Mouse (Mus musculus) hindbrain, embryonic 14.5 days (tissue): ENCODE measurements around the gene Vrk3. TPM values are rescaled to one million over a fixed set of nuclear protein-coding genes. Genes with fewer than 3 reads are reported as not detected.

ENCODE experiments used
- ATAC-seq: fragments of 200-750 bp; cut with Nextera tagmentation; 2 replicates; pipeline ENCODE4 v1.8.0; 2017; ENCODE audit warnings: moderate number of reproducible peaks, mild to moderate bottlenecking, moderate TSS enrichment, moderate library complexity; ENCODE audit not compliant: low FRiP score
- DNase-seq: peaks from one replicate; pipeline ENCODE4 v3.0.0-alpha.2; 2015; ENCODE audit warnings: low spot score
- H3K27ac ChIP-seq: fragments of 300-500 bp; sonication (generic); 2 replicates; pipeline ENCODE4 v1.5.1; 2014; ENCODE audit warnings: mild to moderate bottlenecking, moderate library complexity
- H3K27me3 ChIP-seq: fragments of 300-500 bp; sonication (generic); 2 replicates; pipeline ENCODE4 v1.6.1; 2014; ENCODE audit warnings: mild to moderate bottlenecking, low read length, mixed read lengths; ENCODE audit not compliant: control insufficient read depth, insufficient read depth
- H3K36me3 ChIP-seq: fragments of 300-500 bp; sonication (generic); replicated peaks from 2 replicates; pipeline ENCODE4 v1.6.1; 2014; ENCODE audit not compliant: control insufficient read depth, insufficient read depth
- H3K4me1 ChIP-seq: fragments of 300-500 bp; sonication (generic); replicated peaks from 2 replicates; pipeline ENCODE4 v1.6.1; 2014; ENCODE audit warnings: antibody characterized with exemption, low read length, mixed read lengths; ENCODE audit not compliant: control insufficient read depth, insufficient read depth
- H3K4me2 ChIP-seq: fragments of 300-500 bp; sonication (generic); replicated peaks from 2 replicates; pipeline ENCODE4 v1.6.1; 2014; ENCODE audit warnings: mild to moderate bottlenecking, moderate library complexity
- H3K4me3 ChIP-seq: fragments of 300-500 bp; sonication (generic); replicated peaks from 2 replicates; pipeline ENCODE4 v1.5.1; 2014; ENCODE audit warnings: mild to moderate bottlenecking, low read length
- H3K9ac ChIP-seq: fragments of 300-500 bp; sonication (generic); 2 replicates; pipeline ENCODE4 v1.6.1; 2014
- H3K9me3 ChIP-seq: fragments of 300-500 bp; sonication (generic); 2 replicates; pipeline ENCODE4 v1.6.1; 2016; ENCODE audit warnings: low read length; ENCODE audit not compliant: control insufficient read depth
- WGBS: fragments of 180-500 bp; shearing (Covaris S2); extraction: QIAGEN DNeasy Blood & Tissue Kit; methylation state at CpG from one replicate; pipeline ENCODE4 v1.1.7; 2014; 5-methylcytosine and 5-hydroxymethylcytosine counted together
- polyA plus RNA-seq: library from polyadenylated mRNA; unstranded; fragments of >200 nt; fragmentation: Nextera tagmentation; extraction: Ambion mirVana; gene quantifications from 2 replicates; pipeline ENCODE4 v1.2.1, GENCODE M21; 2014

Gene Vrk3
- polyA plus RNA-seq, 1 experiment from 2014 or later: 24.5 TPM

DNA sequence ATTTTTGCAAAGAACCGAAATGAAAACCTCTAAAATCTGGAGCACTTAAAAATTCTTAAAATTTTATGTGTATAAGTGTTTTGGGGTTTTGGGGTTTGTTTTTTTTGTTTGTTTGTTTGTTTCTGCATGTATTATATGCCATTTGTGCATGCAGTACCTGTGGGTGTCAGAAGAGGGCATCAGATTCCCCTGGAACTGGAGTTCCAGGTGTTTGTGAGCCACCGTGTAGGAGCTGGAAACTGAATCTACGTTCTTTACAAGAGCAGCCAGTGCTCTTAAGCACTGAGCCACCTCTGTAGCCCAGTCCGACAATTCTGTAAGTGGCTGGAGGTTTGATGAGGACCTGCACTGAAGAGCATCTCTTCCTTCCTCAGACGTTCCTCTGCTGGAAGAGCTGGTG is 38.3 kb upstream of the Vrk3 start:
- Histone ChIP-seq H3K27ac (no peak overlapping the region), H3K9ac (no peak overlapping the region), H3K4me3 (no peak overlapping the region), H3K4me2 (no peak overlapping the region), H3K27me3 (no peaks in the 10 kb centered on the region), H3K36me3 (no peaks in the 10 kb centered on the region), H3K4me1 (no peaks in the 10 kb centered on the region), H3K9me3 (no peaks in the 10 kb centered on the region)
- ATAC-seq (no peak), DNase-seq (no peak)
- 82% methylated on average over 5 of the region's 5 CpGs for WGBS

DNA sequence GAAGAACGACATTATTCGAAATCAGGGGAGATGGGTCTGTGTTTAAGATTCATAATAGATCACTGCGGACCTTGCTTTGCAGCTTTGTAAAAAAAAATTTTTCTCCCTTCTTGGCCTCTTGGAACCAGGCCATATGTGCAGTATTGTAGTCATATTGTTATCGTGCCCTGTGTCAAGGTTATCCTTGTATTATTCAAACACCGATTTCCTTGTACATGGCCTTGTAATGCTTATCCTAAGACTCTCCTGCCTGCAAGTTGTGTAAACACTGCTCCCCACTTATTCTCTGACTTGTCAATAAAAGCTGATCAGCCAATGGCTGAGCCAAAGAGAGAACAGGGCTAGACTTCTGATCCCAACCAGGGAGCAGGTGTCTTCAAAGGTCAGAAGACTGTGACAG is 26.2 kb upstream of the Vrk3 start:
- no peaks in the 10 kb centered on the region for H3K4me1 ChIP-seq
- 85% methylated on average over 5 of the region's 5 CpGs for WGBS
- DNase-seq: no peak
- H3K9ac ChIP-seq: no peak overlapping the region
- no peak overlapping the region for H3K27ac ChIP-seq
- H3K27me3 ChIP-seq: no peaks in the 10 kb centered on the region
- no peak for ATAC-seq
- H3K4me2 ChIP-seq: no peak overlapping the region
- H3K36me3 ChIP-seq: no peaks in the 10 kb centered on the region
- no peaks in the 10 kb centered on the region for H3K9me3 ChIP-seq
- H3K4me3 ChIP-seq: no peak overlapping the region

DNA sequence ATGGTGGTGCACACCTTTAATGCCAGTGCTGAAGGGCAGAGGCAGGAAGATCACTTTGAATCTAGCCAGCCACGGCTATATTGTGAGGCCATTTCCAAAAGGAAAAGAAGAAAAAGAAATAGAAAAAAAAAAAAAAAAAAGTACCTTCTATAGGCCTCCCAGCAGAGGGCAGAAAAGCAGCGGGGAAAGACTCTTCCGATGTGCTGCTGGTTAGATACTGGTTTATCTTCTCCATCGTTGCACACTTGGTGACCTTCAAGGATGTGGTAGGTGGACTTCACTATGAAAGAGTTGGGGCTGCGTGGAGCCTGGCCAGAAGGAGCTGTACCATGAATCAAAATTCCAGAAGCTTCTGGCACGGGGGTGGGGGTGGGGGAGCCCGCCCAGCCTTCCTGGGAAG is 23.9 kb upstream of the Vrk3 start:
- no peaks in the 10 kb centered on the region for H3K36me3 ChIP-seq
- H3K4me1 ChIP-seq: no peaks in the 10 kb centered on the region
- DNase-seq (peak; percentile 56), ATAC-seq (no peak)
- 16% methylated on average over 6 of the region's 7 CpGs for WGBS
- no peak overlapping the region for H3K27ac ChIP-seq
- H3K4me3 ChIP-seq: no peak overlapping the region
- H3K9me3 ChIP-seq: no peaks in the 10 kb centered on the region
- no peaks in the 10 kb centered on the region for H3K27me3 ChIP-seq
- no peak overlapping the region for H3K4me2 ChIP-seq
- no peak overlapping the region for H3K9ac ChIP-seq

- no peaks in the 10 kb centered on the region for H3K4me1 ChIP-seq
- no peaks in the 10 kb centered on the region for H3K27me3 ChIP-seq
- H3K9me3 ChIP-seq: no peaks in the 10 kb centered on the region
- DNase-seq (no peak), ATAC-seq (no peak)
- no peak overlapping the region for H3K27ac ChIP-seq
- H3K4me2 ChIP-seq: no peak overlapping the region
- no peak overlapping the region for H3K9ac ChIP-seq
- H3K36me3 ChIP-seq: no peaks in the 10 kb centered on the region
- 80% methylated on average over 6 of the region's 6 CpGs for WGBS
- no peak overlapping the region for H3K4me3 ChIP-seq
Measured at GRCm38 (mm10) chr7:44726343-44726742, 21.9 kb upstream of the Vrk3 start.

DNA sequence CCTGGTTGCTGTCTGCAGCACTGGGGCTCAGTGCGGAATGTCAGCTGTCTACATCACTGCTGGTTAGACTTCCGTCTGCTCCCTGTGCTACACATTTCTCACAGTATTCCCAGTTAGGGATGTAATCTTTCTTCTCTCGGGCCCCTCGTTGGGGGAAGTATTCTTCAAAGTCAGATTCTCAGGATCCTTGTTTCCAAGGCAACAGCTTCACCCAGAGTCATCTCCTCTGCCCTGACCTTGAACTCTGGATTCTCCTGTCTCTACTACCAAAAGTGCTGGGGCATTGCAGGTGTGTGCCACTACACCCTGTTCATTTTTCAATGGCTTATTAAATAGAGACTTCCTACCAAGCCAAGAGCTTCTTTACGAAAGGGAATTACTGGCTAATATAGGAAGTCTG is 21.1 kb upstream of the Vrk3 start:
- Histone ChIP-seq H3K4me1 (no peaks in the 10 kb centered on the region), H3K4me3 (no peak overlapping the region), H3K27ac (no peak overlapping the region), H3K9ac (no peak overlapping the region), H3K9me3 (no peaks in the 10 kb centered on the region), H3K27me3 (no peaks in the 10 kb centered on the region), H3K4me2 (no peak overlapping the region), H3K36me3 (no peaks in the 10 kb centered on the region)
- DNase-seq (no peak), ATAC-seq (no peak)
- WGBS: 66% methylated on average over 5 of the region's 5 CpGs

DNA sequence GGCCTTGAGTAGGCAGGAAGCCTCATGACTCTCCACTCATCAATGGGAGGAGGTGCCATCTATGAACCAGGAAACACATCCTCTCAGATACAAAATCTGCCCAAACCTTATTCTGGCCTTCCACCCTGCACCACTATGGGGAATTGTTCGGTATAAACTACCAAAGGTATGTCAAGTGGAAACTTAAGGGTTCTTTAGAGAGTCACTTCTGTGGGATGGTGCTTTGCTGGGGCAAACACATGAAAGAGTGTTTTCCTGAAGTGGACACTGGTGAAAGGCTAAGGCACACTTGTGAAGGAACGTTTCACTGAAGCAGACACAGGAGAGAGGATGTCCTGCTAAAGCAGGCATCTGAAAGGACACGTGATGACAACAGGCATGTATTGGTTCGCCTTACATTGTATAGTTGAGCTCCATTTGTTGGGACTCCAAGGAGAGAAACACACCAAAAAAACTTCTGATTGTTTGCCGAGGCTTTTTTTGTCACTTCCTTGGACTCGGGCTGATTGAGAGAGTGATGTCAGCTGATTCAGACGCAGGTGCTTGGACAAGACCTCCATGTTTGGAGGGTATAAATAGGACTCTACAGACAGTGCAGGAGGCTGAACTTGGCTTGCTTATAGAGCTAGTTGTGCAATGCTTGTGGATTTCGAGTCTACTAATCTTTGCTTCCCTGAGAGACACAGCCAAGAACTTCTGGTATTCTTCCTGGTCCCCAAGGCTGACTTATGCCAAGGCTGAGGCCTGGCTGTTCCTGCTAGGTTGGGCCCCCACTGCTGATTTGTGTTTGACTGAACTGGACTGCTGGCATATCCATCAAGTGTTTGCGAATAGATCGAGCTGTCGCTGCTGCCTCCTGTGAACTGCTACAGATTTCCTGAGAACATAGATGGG is 19.9 kb upstream of the Vrk3 start:
- Histone ChIP-seq H3K9me3 (no peaks in the 10 kb centered on the region), H3K27ac (no peak overlapping the region), H3K4me3 (no peak overlapping the region), H3K27me3 (no peaks in the 10 kb centered on the region), H3K36me3 (no peaks in the 10 kb centered on the region), H3K4me1 (no peaks in the 10 kb centered on the region), H3K9ac (no peak overlapping the region), H3K4me2 (no peak overlapping the region)
- no peak for DNase-seq
- ATAC-seq: no peak
- WGBS: 90% methylated on average over 11 of the region's 11 CpGs

DNA sequence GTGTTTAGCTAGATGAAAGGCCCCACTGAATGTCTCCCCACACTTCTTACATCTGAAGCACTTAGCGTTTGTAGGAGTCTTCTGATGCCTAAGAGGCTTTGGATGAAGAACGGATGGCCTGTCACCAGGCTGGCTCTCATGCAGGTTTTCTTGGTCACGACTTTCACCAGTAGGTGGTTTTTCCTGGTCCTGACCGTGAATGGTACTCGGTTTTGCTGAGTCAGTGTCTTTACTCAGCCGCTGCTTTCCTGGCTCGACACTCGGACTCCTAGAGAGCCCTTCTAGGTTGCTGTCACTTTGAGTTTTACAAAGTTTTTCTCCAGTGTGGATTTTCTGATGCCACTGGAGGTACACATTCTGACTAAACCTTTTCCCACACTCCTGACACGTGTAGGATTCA is 14.5 kb upstream of the Vrk3 start:
- Histone ChIP-seq H3K27ac (no peak overlapping the region), H3K9ac (no peak overlapping the region), H3K4me3 (no peak overlapping the region), H3K4me2 (no peak overlapping the region), H3K36me3 (0 out of 2 replicates have a peak, but pooled peaks cover 6% of the 10 kb centered on the region), H3K9me3 (no peaks in the 10 kb centered on the region), H3K4me1 (no peaks in the 10 kb centered on the region), H3K27me3 (no peaks in the 10 kb centered on the region)
- WGBS: 92% methylated on average over 9 of the region's 9 CpGs
- ATAC-seq (no peak), DNase-seq (no peak)

- DNase-seq (no peak), ATAC-seq (no peak)
- 82% methylated on average over 8 of the region's 8 CpGs for WGBS
- Histone ChIP-seq H3K9me3 (no peaks in the 10 kb centered on the region), H3K27me3 (no peaks in the 10 kb centered on the region), H3K36me3 (no peaks in the 10 kb centered on the region), H3K4me3 (no peak overlapping the region), H3K27ac (no peak overlapping the region), H3K4me1 (peaks cover 8% of the 10 kb centered on the region; the same call in 1 of the 2 replicates), H3K9ac (no peak overlapping the region), H3K4me2 (no peak overlapping the region)
Measured at GRCm38 (mm10) chr7:44741361-44741760, 6.9 kb upstream of the Vrk3 start.

DNA sequence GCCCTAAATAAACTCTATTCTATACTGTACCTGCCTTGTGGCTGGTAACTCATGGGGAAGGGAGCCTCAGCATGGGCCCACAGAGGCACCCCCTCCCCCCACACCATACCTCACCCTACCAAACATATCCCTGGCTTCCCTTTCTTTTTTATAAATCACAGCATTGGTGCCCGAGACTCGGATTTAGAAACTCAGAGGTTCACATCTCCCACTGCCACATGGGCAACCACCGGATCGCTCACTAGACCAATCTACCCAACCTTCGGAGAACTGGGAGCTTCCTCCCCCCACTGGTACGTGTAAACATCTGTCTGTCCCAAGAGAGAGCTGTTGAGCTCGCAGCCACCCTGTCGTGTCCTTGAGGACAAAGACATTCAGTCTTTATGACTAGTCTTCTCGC is 3.9 kb upstream of the Vrk3 start:
- 38% methylated on average over 9 of the region's 9 CpGs for WGBS
- Histone ChIP-seq H3K9me3 (no peaks in the 10 kb centered on the region), H3K4me2 (peak overlapping the region; percentile 77), H3K27ac (peak overlapping the region; percentile 67), H3K9ac (peak overlapping the region; percentile 64), H3K4me3 (peak overlapping the region; percentile 41), H3K4me1 (peaks cover 13% of the 10 kb centered on the region), H3K36me3 (no peaks in the 10 kb centered on the region), H3K27me3 (no peaks in the 10 kb centered on the region)
- no peak for ATAC-seq
- no peak for DNase-seq
